8 mouse cellular contexts compared by ENCODE assay signal in the genomic region with DNA sequence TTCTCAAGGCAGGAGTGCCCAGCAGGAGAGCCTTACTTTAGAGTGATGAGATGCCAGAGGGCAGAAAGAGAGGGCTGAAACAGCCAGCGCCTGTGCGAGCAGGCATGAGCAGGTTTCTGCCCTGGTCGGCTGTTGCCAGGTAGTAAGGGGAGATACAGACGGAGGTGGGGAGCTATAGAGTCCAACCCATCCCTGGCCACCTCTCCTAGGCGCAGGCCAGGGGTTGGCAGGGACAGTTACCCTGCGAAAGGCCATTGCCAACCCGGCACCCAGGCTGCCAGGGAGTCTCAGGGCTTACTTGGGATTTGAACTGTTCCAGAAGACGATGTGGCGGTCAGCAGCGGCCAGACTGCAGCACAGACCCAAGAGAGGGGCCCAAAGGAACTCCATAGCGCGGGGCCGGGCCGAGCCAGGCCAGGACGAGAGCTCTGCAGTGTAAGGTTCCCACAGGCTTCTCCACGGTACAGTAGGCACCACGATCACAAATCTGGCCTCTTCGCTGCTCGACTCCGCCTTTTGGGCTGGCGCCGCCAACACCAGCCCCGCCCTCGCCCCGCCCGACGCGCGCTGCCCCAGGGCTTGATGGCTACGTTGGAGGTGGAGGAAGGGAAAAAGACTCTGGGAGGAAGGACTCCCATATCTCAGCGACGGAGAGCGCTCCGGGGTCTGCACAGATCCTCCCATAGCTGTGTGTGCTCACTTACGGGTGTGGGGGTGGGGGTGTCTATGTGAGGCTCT. TPM values are rescaled to one million over a fixed set of nuclear protein-coding genes. Genes with fewer than 3 reads are reported as not detected.
DNase-seq lines count a peak whose midpoint lies in the region; ATAC-seq lines count a peak whose summit lies in the region.

No protein-coding gene starts in this region.

- no peaks in the 10 kb centered on the region for H3K9me3 ChIP-seq in embryonic facial prominence, embryonic 11.5 days (replicated peaks; ENCODE audit: control insufficient read depth, low read length)
- no peaks in the 10 kb centered on the region for H3K9me3 ChIP-seq in kidney, embryonic 14.5 days (ENCODE audit: control insufficient read depth, low read length)
- H3K9me3 ChIP-seq in liver, embryonic 12.5 days (replicated peaks), result no peaks in the 10 kb centered on the region
- H3K9me3 ChIP-seq in stomach, embryonic 15.5 days, result no peaks in the 10 kb centered on the region

- peak overlapping the region; percentile 49 for H3K4me3 ChIP-seq in embryonic facial prominence, embryonic 11.5 days (ENCODE audit: low read depth, low read length)
- H3K4me3 ChIP-seq in kidney, embryonic 14.5 days (ENCODE audit: low read length), result peak overlapping the region; percentile 51
- H3K4me3 ChIP-seq in liver, embryonic 12.5 days, result peak overlapping the region; percentile 50
- peak overlapping the region; percentile 64 for H3K4me3 ChIP-seq in stomach, embryonic 15.5 days (replicated peaks)

- peaks cover 16% of the 10 kb centered on the region for H3K4me1 ChIP-seq in embryonic facial prominence, embryonic 11.5 days (ENCODE audit: control insufficient read depth, insufficient read depth, low read length)
- H3K4me1 ChIP-seq in kidney, embryonic 14.5 days (ENCODE audit: control insufficient read depth, insufficient read depth, low read length), result peaks cover 44% of the 10 kb centered on the region
- H3K4me1 ChIP-seq in liver, embryonic 12.5 days, result peaks cover 49% of the 10 kb centered on the region
- H3K4me1 ChIP-seq in stomach, embryonic 15.5 days, result peaks cover 42% of the 10 kb centered on the region

- under 1% methylated on average over 35 of the region's 35 CpGs for WGBS in embryonic facial prominence, embryonic 11.5 days
- under 1% methylated on average over 35 of the region's 35 CpGs for WGBS in kidney, embryonic 14.5 days
- 3% methylated on average over 35 of the region's 35 CpGs for WGBS in liver, embryonic 12.5 days (ENCODE audit: insufficient replicate concordance)
- under 1% methylated on average over 35 of the region's 35 CpGs for WGBS in stomach, embryonic 15.5 days

- H3K4me2 ChIP-seq in embryonic facial prominence, embryonic 11.5 days (ENCODE audit: low read depth, low read length), result peak overlapping the region; percentile 43
- peak overlapping the region; percentile 65 for H3K4me2 ChIP-seq in kidney, embryonic 14.5 days (replicated peaks; ENCODE audit: low read depth, low read length)
- peak overlapping the region; percentile 69 for H3K4me2 ChIP-seq in liver, embryonic 12.5 days
- H3K4me2 ChIP-seq in stomach, embryonic 15.5 days, result peak overlapping the region; percentile 96

- H3K36me3 ChIP-seq in embryonic facial prominence, embryonic 11.5 days (replicated peaks; ENCODE audit: control insufficient read depth, insufficient read depth, low read depth, low read length), result no peaks in the 10 kb centered on the region
- H3K36me3 ChIP-seq in kidney, embryonic 14.5 days (ENCODE audit: control insufficient read depth, insufficient read depth, low read length), result peaks cover 13% of the 10 kb centered on the region
- H3K36me3 ChIP-seq in liver, embryonic 12.5 days, result no peaks in the 10 kb centered on the region
- peaks cover 7% of the 10 kb centered on the region; the same call in 1 of the 2 replicates for H3K36me3 ChIP-seq in stomach, embryonic 15.5 days

- peak; percentile 74 for ATAC-seq in embryonic facial prominence, embryonic 11.5 days (replicated peaks; ENCODE audit: insufficient number of reproducible peaks, low FRiP score, low TSS enrichment, low read depth)
- peak; percentile 78 for ATAC-seq in kidney, embryonic 14.5 days (ENCODE audit: low FRiP score, low TSS enrichment)
- ATAC-seq in liver, embryonic 12.5 days, result peak; percentile 45
- peak; percentile 60 for ATAC-seq in monocyte, adult 5-6 weeks (replicated peaks; ENCODE audit: insufficient number of reproducible peaks, low FRiP score, low TSS enrichment, poor library complexity, severe bottlenecking)
- ATAC-seq in stomach, embryonic 15.5 days (ENCODE audit: insufficient read depth, low FRiP score, low read depth), result peak; percentile 69

- peak overlapping the region; percentile 68 for H3K9ac ChIP-seq in embryonic facial prominence, embryonic 11.5 days (replicated peaks; ENCODE audit: low read length)
- peak overlapping the region; percentile 78 for H3K9ac ChIP-seq in kidney, embryonic 14.5 days (ENCODE audit: low read depth, low read length)
- H3K9ac ChIP-seq in liver, embryonic 12.5 days, result peak overlapping the region; percentile 45; the same call in 1 of the 2 replicates
- H3K9ac ChIP-seq in stomach, embryonic 15.5 days, result peak overlapping the region; percentile 73

- H3K27me3 ChIP-seq in embryonic facial prominence, embryonic 11.5 days (ENCODE audit: control insufficient read depth, insufficient read depth, low read length), result peaks cover 5% of the 10 kb centered on the region
- H3K27me3 ChIP-seq in kidney, embryonic 14.5 days (ENCODE audit: control insufficient read depth, insufficient read depth, low read length), result peaks cover 2% of the 10 kb centered on the region
- peaks cover 83% of the 10 kb centered on the region for H3K27me3 ChIP-seq in liver, embryonic 12.5 days (replicated peaks)
- H3K27me3 ChIP-seq in stomach, embryonic 15.5 days (replicated peaks), result no peaks in the 10 kb centered on the region

- DNase-seq in A20 (ENCODE audit: low read depth, low spot score), result peak; percentile 87
- peak; percentile 92 for DNase-seq in adrenal gland, postnatal 14 days
- DNase-seq in embryonic facial prominence, embryonic 11.5 days (ENCODE audit: low spot score), result peak; percentile 87
- peak; percentile 90 for DNase-seq in heart, adult 9 months (ENCODE audit: low spot score in 2 of 2)

- peak overlapping the region; percentile 47; the same call in 1 of the 2 replicates for H3K27ac ChIP-seq in embryonic facial prominence, embryonic 11.5 days (replicated peaks; ENCODE audit: low read depth, low read length)
- peak overlapping the region; percentile 89 for H3K27ac ChIP-seq in kidney, embryonic 14.5 days (ENCODE audit: low read depth, low read length)
- peak overlapping the region; percentile 58 for H3K27ac ChIP-seq in liver, embryonic 12.5 days
- peak overlapping the region; percentile 90 for H3K27ac ChIP-seq in stomach, embryonic 15.5 days

RNA-seq across cellular contexts. Expression of a gene that starts 1.6 kb away (rescaled TPM):
- 19.1 and 21.9 TPM in 2 replicates for total RNA-seq in adrenal gland, postnatal 14 days (2021)
- 26.9 and 30.2 TPM in 2 replicates for polyA plus RNA-seq in embryonic facial prominence, embryonic 11.5 days (2014; fragmentation: Nextera tagmentation; extraction: Ambion mirVana)
- 45.4 and 58.8 TPM in 2 replicates for polyA plus RNA-seq in kidney, embryonic 14.5 days (2014; fragmentation: Nextera tagmentation; extraction: Ambion mirVana)
- 5.2 and 5.3 TPM in 2 replicates for polyA plus RNA-seq in liver, embryonic 12.5 days (2016; fragmentation: Nextera tagmentation; extraction: Ambion mirVana)
- 0.38 to 0.39 TPM in 2 of 3 replicates, not detected in the other for total RNA-seq in monocyte, adult 5-6 weeks (2017)
- polyA plus RNA-seq in stomach, embryonic 15.5 days (2015; fragmentation: Nextera tagmentation; extraction: Ambion mirVana), result 41.4 and 46.1 TPM in 2 replicates

RNA-seq across cellular contexts. Expression of a gene that starts 9.0 kb away (rescaled TPM):
- total RNA-seq in adrenal gland, postnatal 14 days (2021), result 40.4 and 54.7 TPM in 2 replicates
- polyA plus RNA-seq in embryonic facial prominence, embryonic 11.5 days (2014; fragmentation: Nextera tagmentation; extraction: Ambion mirVana), result 39.8 and 45.7 TPM in 2 replicates
- polyA plus RNA-seq in kidney, embryonic 14.5 days (2014; fragmentation: Nextera tagmentation; extraction: Ambion mirVana), result 55.1 and 64.1 TPM in 2 replicates
- 19.3 and 21.6 TPM in 2 replicates for polyA plus RNA-seq in liver, embryonic 12.5 days (2016; fragmentation: Nextera tagmentation; extraction: Ambion mirVana)
- 58.3 to 94.6 TPM (median 67.9 TPM) in 3 replicates for total RNA-seq in monocyte, adult 5-6 weeks (2017)
- 74.4 and 75.3 TPM in 2 replicates for polyA plus RNA-seq in stomach, embryonic 15.5 days (2015; fragmentation: Nextera tagmentation; extraction: Ambion mirVana)

RNA-seq across cellular contexts. Expression of a gene that starts 20.2 kb away (rescaled TPM):
- total RNA-seq in adrenal gland, postnatal 14 days (2021), result 107 and 116 TPM in 2 replicates
- polyA plus RNA-seq in embryonic facial prominence, embryonic 11.5 days (2014; fragmentation: Nextera tagmentation; extraction: Ambion mirVana), result 82.4 and 87.9 TPM in 2 replicates
- polyA plus RNA-seq in kidney, embryonic 14.5 days (2014; fragmentation: Nextera tagmentation; extraction: Ambion mirVana), result 134 and 200 TPM in 2 replicates
- polyA plus RNA-seq in liver, embryonic 12.5 days (2016; fragmentation: Nextera tagmentation; extraction: Ambion mirVana), result 72.3 and 73.6 TPM in 2 replicates
- total RNA-seq in monocyte, adult 5-6 weeks (2017), result 67.3 to 102 TPM (median 83.1 TPM) in 3 replicates
- 129 and 132 TPM in 2 replicates for polyA plus RNA-seq in stomach, embryonic 15.5 days (2015; fragmentation: Nextera tagmentation; extraction: Ambion mirVana)

RNA-seq across cellular contexts. Expression of a gene that starts 33.2 kb away (rescaled TPM):
- total RNA-seq in adrenal gland, postnatal 14 days (2021), result 1.4 and 3.2 TPM in 2 replicates
- polyA plus RNA-seq in embryonic facial prominence, embryonic 11.5 days (2014; fragmentation: Nextera tagmentation; extraction: Ambion mirVana), result 3.0 and 4.5 TPM in 2 replicates
- polyA plus RNA-seq in kidney, embryonic 14.5 days (2014; fragmentation: Nextera tagmentation; extraction: Ambion mirVana), result 2.8 and 3.6 TPM in 2 replicates
- 0.31 and 0.38 TPM in 2 replicates for polyA plus RNA-seq in liver, embryonic 12.5 days (2016; fragmentation: Nextera tagmentation; extraction: Ambion mirVana)
- 0.53 to 2.3 TPM in 2 of 3 replicates, not detected in the other for total RNA-seq in monocyte, adult 5-6 weeks (2017)
- 4.6 and 5.9 TPM in 2 replicates for polyA plus RNA-seq in stomach, embryonic 15.5 days (2015; fragmentation: Nextera tagmentation; extraction: Ambion mirVana)

RNA-seq across cellular contexts. Expression of a gene that starts 33.6 kb away (rescaled TPM):
- 95.0 and 110 TPM in 2 replicates for total RNA-seq in adrenal gland, postnatal 14 days (2021)
- 287 and 288 TPM in 2 replicates for polyA plus RNA-seq in embryonic facial prominence, embryonic 11.5 days (2014; fragmentation: Nextera tagmentation; extraction: Ambion mirVana)
- 321 and 407 TPM in 2 replicates for polyA plus RNA-seq in kidney, embryonic 14.5 days (2014; fragmentation: Nextera tagmentation; extraction: Ambion mirVana)
- polyA plus RNA-seq in liver, embryonic 12.5 days (2016; fragmentation: Nextera tagmentation; extraction: Ambion mirVana), result 170 and 187 TPM in 2 replicates
- 53.3 to 77.9 TPM (median 61.9 TPM) in 3 replicates for total RNA-seq in monocyte, adult 5-6 weeks (2017)
- 374 and 406 TPM in 2 replicates for polyA plus RNA-seq in stomach, embryonic 15.5 days (2015; fragmentation: Nextera tagmentation; extraction: Ambion mirVana)

Comparison
In these comparisons a context has a peak if more than half of its experiments do, and no peak if none do; other contexts are left out.
1. Peak in every context shown above with its lines: DNase-seq, ATAC-seq, H3K4me3 ChIP-seq and H3K27ac ChIP-seq.
2. H3K4me2 ChIP-seq: peak in every context shown above with its lines; median percentile 96 in stomach, embryonic 15.5 days; 69 in liver, embryonic 12.5 days; 65 in kidney, embryonic 14.5 days; 43 in embryonic facial prominence, embryonic 11.5 days.